Mouse (Mus musculus): Measurements from ENCODE around the gene Slc26a10. TPM values are rescaled to one million over a fixed set of nuclear protein-coding genes. Genes with fewer than 3 reads are reported as not detected.
A peak's percentile ranks its signal among the peaks of the same experiment; 100 is the strongest.

Gene Slc26a10
- polyA plus RNA-seq, 1 experiment from 2014 or later = 2.2 TPM

DNA sequence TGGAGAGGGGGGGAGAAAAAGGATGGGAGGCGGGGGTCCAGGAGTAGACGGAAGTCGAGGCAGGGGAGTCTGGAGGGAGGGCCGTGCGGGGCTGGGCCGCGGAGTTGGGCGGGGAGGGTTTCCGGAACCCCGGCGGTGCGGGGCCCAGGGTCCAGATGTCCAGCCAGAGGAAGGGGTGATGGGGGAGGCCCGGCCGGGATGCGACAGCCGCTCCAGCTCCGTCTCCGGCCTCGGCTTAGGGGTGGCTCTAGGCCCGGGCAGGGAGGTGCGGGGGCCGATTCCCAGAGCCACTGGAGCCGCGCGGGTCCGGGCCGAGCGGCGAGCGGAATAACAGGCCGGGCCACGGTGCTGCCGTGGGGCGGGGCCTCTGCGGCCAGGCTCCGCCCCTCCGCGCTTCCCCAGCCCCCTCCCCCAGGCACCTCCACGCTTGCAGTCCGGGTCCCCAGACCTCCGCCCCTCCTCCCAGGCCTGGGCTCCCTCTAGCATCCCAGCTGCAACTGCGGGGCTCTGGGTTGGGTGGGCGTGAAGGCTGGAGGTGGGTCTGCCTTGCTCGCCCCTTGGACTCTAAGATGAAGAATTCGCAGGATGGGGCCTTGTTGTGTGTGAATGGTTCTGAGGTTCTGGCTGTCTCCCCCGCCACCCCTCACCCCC, 8.1 kb upstream of the Slc26a10 start:
- no peaks in the 10 kb centered on the region for H3K9me3 ChIP-seq (replicated peaks)

DNA sequence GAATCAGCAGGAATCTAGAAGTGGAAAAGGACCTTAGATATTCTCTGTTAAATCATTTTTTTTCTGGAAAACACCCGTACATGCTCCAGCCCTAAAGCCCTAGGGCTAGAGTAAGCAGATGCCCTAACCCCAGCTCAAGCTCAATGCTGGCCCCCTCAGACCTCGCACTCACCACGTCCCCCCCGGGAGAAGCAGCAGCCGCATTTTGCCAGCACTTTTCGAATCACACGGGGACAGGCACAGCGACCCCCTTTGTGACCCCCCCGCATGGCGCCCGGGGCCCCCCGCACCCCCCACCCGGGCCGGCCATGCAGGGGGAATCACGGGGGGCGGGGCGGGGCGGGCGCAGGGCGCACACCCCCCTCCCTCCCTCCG, 7.6 kb upstream of the Slc26a10 start:
- peak overlapping the region; percentile 88 for H3K9ac ChIP-seq
- H3K9me3 ChIP-seq (replicated peaks) = no peaks in the 10 kb centered on the region
- H3K4me2 ChIP-seq (replicated peaks) = peak overlapping the region; percentile 96
- peaks cover 54% of the 10 kb centered on the region for H3K4me1 ChIP-seq
- peaks cover 15% of the 10 kb centered on the region; the same call in 1 of the 2 replicates for H3K36me3 ChIP-seq
- peak overlapping the region; percentile 87 for H3K27ac ChIP-seq
- peak; percentile 27; the same call in 1 of the 2 replicates for ATAC-seq (ENCODE audit: low FRiP score)
- WGBS = 2% methylated on average over 18 of the region's 21 CpGs
- H3K27me3 ChIP-seq = peaks cover 8% of the 10 kb centered on the region; the same call in 1 of the 2 replicates
- H3K4me3 ChIP-seq = peak overlapping the region; percentile 63

More for the DNA sequence above, 8.1 kb upstream of the Slc26a10 start:
- 0% methylated on average over 31 of the region's 46 CpGs for WGBS
- H3K4me3 ChIP-seq = peak overlapping the region; percentile 63
- peak overlapping the region; percentile 88 for H3K9ac ChIP-seq
- peak; percentile 86 for ATAC-seq (ENCODE audit: low FRiP score)
- H3K27ac ChIP-seq = peak overlapping the region; percentile 87
- H3K4me2 ChIP-seq (replicated peaks) = peak overlapping the region; percentile 96
- peaks cover 52% of the 10 kb centered on the region for H3K4me1 ChIP-seq
- peaks cover 20% of the 10 kb centered on the region; the same call in 1 of the 2 replicates for H3K36me3 ChIP-seq
- H3K27me3 ChIP-seq = 0 out of 2 replicates have a peak, but pooled peaks cover 6% of the 10 kb centered on the region

DNA sequence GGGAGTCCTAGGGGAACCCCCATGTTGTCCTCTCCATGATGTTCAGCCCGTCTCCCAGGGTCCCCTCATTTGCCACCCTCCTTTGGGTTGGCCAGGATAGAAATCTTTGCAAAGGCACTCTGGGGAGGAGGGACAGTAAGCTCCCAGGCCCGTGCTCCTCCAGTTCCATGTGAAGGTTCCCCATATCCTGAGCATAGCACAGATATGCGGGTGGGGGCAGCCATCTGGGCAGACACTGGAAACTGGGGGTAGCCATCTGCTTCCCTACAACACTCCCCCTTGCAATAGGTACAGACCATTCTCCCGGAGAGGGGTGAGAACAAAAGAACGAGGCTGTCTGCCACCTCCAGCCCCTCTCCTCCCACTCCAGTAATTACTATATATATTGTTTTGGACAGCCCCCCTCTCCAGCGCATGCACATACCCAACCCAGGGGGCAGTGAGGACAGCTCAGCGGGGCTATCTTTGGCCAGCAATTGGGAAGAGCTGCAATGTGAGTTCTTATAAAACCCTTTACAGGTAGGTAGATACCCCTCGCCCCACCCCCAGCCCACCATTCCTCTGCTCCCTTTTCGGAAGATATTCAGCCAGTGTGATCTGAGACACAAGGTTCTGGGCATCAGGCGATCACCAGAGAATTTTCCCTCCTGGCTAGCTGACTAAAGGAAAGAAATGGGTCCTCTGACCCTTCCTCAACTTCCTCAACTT, 7.1 kb upstream of the Slc26a10 start:
- peak overlapping the region; percentile 96 for H3K4me2 ChIP-seq (replicated peaks)
- H3K9ac ChIP-seq = peak overlapping the region; percentile 88
- peaks cover 14% of the 10 kb centered on the region; the same call in 1 of the 2 replicates for H3K36me3 ChIP-seq
- H3K9me3 ChIP-seq (replicated peaks) = no peaks in the 10 kb centered on the region
- H3K4me3 ChIP-seq = peak overlapping the region; percentile 63
- WGBS = 39% methylated on average over 10 of the region's 10 CpGs
- peaks cover 54% of the 10 kb centered on the region for H3K4me1 ChIP-seq
- peaks cover 9% of the 10 kb centered on the region; the same call in 1 of the 2 replicates for H3K27me3 ChIP-seq
- peak overlapping the region; percentile 87 for H3K27ac ChIP-seq
- 0 out of 2 replicates have a peak, but pooled peaks have one; percentile 1 for ATAC-seq (ENCODE audit: low FRiP score)

- peaks cover 54% of the 10 kb centered on the region for H3K4me1 ChIP-seq
- H3K27me3 ChIP-seq = peaks cover 17% of the 10 kb centered on the region
- WGBS = 78% methylated on average over 1 of the region's 1 CpGs
- H3K4me2 ChIP-seq (replicated peaks) = no peak overlapping the region
- no peaks in the 10 kb centered on the region for H3K9me3 ChIP-seq (replicated peaks)
- no peak overlapping the region for H3K9ac ChIP-seq
- H3K36me3 ChIP-seq = peaks cover 7% of the 10 kb centered on the region; the same call in 1 of the 2 replicates
- ATAC-seq (ENCODE audit: low FRiP score) = no peak
- no peak overlapping the region for H3K27ac ChIP-seq
- H3K4me3 ChIP-seq = no peak overlapping the region
Observed at GRCm38 (mm10) chr10:127186451-127186850, 6.0 kb upstream of the Slc26a10 start.

DNA sequence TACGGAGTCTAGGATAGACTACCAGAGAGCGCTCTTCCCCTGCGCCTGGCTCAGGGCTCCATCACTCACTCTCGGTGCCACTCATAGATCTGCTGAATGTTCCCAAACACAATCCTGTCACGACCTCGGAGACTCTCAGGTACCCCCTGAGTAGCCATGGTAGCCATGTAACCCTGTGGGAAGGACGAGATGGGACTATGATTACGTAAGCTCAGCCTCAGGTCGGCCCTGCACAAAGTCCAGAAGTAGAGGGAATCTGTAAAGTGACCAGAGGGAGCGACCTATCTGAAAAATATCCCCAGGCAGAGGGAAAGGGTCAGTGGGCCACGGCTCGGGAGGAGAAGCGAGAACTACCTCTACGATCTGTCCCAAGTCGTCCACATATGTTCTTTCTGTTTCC, 5.1 kb upstream of the Slc26a10 start:
- no peak overlapping the region for H3K9ac ChIP-seq
- H3K4me3 ChIP-seq = no peak overlapping the region
- no peak for ATAC-seq (ENCODE audit: low FRiP score)
- no peaks in the 10 kb centered on the region for H3K9me3 ChIP-seq (replicated peaks)
- peaks cover 51% of the 10 kb centered on the region for H3K4me1 ChIP-seq
- peaks cover 27% of the 10 kb centered on the region for H3K27me3 ChIP-seq
- WGBS = 85% methylated on average over 15 of the region's 15 CpGs
- H3K4me2 ChIP-seq (replicated peaks) = no peak overlapping the region
- H3K27ac ChIP-seq = no peak overlapping the region
- 0 out of 2 replicates have a peak, but pooled peaks cover 4% of the 10 kb centered on the region for H3K36me3 ChIP-seq

DNA sequence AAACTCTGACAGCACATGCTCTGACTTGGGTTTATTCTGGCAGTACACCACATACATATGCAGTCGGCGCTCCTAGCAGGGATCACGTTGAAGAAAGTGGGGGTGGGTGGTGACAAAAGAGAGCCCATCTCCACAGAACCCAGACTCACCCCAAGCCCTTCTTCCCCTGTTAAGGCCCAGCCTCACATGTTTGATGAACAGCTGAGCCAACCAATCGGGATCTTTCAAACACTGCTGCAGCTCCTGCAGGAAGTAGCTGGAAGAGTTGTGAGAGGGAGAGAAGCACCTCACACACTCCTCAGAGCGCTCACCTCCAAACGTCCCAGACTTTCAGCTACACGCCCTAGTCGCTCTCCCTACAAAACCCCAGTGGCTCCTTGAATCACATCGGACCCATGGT, 4.7 kb upstream of the Slc26a10 start:
- H3K27ac ChIP-seq = no peak overlapping the region
- no peak overlapping the region for H3K4me2 ChIP-seq (replicated peaks)
- peaks cover 51% of the 10 kb centered on the region for H3K4me1 ChIP-seq
- peaks cover 31% of the 10 kb centered on the region for H3K27me3 ChIP-seq
- no peaks in the 10 kb centered on the region for H3K9me3 ChIP-seq (replicated peaks)
- WGBS = 65% methylated on average over 9 of the region's 9 CpGs
- H3K4me3 ChIP-seq = no peak overlapping the region
- no peak for ATAC-seq (ENCODE audit: low FRiP score)
- H3K36me3 ChIP-seq = 0 out of 2 replicates have a peak, but pooled peaks cover 4% of the 10 kb centered on the region
- H3K9ac ChIP-seq = no peak overlapping the region

- Histone ChIP-seq H3K4me1 (peaks cover 43% of the 10 kb centered on the region), H3K4me3 (no peak overlapping the region), H3K9ac (no peak overlapping the region), H3K4me2 (replicated peaks) (peak overlapping the region; percentile 24), H3K27me3 (peaks cover 44% of the 10 kb centered on the region), H3K27ac (no peak overlapping the region), H3K36me3 (0 out of 2 replicates have a peak, but pooled peaks cover 4% of the 10 kb centered on the region), H3K9me3 (replicated peaks) (no peaks in the 10 kb centered on the region)
- WGBS = 17% methylated on average over 20 of the region's 20 CpGs
- no peak for ATAC-seq (ENCODE audit: low FRiP score)
Observed at GRCm38 (mm10) chr10:127183759-127184158, 3.3 kb upstream of the Slc26a10 start.

DNA sequence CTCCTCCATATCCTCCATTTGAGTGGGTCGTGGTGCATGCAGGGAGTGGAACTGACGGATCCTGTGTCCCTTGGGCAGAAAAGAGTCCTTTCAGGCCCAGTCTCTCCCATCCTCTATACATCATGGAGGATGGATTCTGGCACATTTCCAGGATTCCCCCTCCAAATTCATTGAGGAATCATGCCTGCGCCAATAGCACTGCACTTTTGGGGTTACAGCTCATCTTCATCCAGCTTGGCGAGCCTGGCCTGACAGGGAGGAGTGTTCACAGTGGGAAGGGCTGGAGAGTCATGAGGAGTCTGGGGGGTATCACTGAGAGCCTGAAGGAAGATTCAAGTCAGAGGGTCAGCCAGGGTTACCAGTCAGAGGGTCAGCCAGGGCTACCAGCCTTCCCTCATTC, 2.2 kb upstream of the Slc26a10 start:
- peaks cover 46% of the 10 kb centered on the region for H3K4me1 ChIP-seq
- H3K27me3 ChIP-seq = peaks cover 55% of the 10 kb centered on the region
- 0 out of 2 replicates have a peak, but pooled peaks cover 4% of the 10 kb centered on the region for H3K36me3 ChIP-seq
- H3K9ac ChIP-seq = 0 out of 2 replicates have a peak overlapping the region, but pooled peaks have one; percentile 28
- H3K9me3 ChIP-seq (replicated peaks) = no peaks in the 10 kb centered on the region
- no peak for ATAC-seq (ENCODE audit: low FRiP score)
- 85% methylated on average over 4 of the region's 4 CpGs for WGBS
- H3K27ac ChIP-seq = no peak overlapping the region
- H3K4me2 ChIP-seq (replicated peaks) = no peak overlapping the region
- no peak overlapping the region for H3K4me3 ChIP-seq

GRCm38 (mm10) chr10:127181566-127181965, 1.1 kb upstream of the Slc26a10 start:
- Histone ChIP-seq H3K27ac (no peak overlapping the region), H3K9me3 (replicated peaks) (no peaks in the 10 kb centered on the region), H3K27me3 (peaks cover 66% of the 10 kb centered on the region), H3K9ac (no peak overlapping the region), H3K4me2 (replicated peaks) (no peak overlapping the region), H3K4me1 (peaks cover 41% of the 10 kb centered on the region), H3K4me3 (no peak overlapping the region), H3K36me3 (0 out of 2 replicates have a peak, but pooled peaks cover 4% of the 10 kb centered on the region)
- 72% methylated on average over 6 of the region's 6 CpGs for whole genome bisulfite sequencing
- ATAC-seq (ENCODE audit: low FRiP score) = no peak

- WGBS = 11% methylated on average over 3 of the region's 3 CpGs
- Histone ChIP-seq H3K36me3 (0 out of 2 replicates have a peak, but pooled peaks cover 2% of the 10 kb centered on the region), H3K27me3 (peaks cover 74% of the 10 kb centered on the region), H3K9me3 (replicated peaks) (no peaks in the 10 kb centered on the region), H3K27ac (no peak overlapping the region), H3K4me2 (replicated peaks) (no peak overlapping the region), H3K4me3 (0 out of 2 replicates have a peak overlapping the region, but pooled peaks have one; percentile 21), H3K4me1 (peaks cover 41% of the 10 kb centered on the region), H3K9ac (no peak overlapping the region)
- no peak for ATAC-seq (ENCODE audit: low FRiP score)
Observed at GRCm38 (mm10) chr10:127180695-127181047, 226 bp upstream of the Slc26a10 start.

GRCm38 (mm10) chr10:127178286-127179027, 2.0 kb downstream of the Slc26a10 start:
- H3K4me1 ChIP-seq = peaks cover 24% of the 10 kb centered on the region
- H3K27ac ChIP-seq = no peak overlapping the region
- 0 out of 2 replicates have a peak, but pooled peaks cover 6% of the 10 kb centered on the region for H3K36me3 ChIP-seq
- peak overlapping the region; percentile 46 for H3K4me2 ChIP-seq (replicated peaks)
- no peak for ATAC-seq (ENCODE audit: low FRiP score)
- WGBS = 4% methylated on average over 41 of the region's 41 CpGs
- no peaks in the 10 kb centered on the region for H3K9me3 ChIP-seq (replicated peaks)
- no peak overlapping the region for H3K9ac ChIP-seq
- H3K4me3 ChIP-seq = peak overlapping the region; percentile 20
- peaks cover 84% of the 10 kb centered on the region for H3K27me3 ChIP-seq

DNA sequence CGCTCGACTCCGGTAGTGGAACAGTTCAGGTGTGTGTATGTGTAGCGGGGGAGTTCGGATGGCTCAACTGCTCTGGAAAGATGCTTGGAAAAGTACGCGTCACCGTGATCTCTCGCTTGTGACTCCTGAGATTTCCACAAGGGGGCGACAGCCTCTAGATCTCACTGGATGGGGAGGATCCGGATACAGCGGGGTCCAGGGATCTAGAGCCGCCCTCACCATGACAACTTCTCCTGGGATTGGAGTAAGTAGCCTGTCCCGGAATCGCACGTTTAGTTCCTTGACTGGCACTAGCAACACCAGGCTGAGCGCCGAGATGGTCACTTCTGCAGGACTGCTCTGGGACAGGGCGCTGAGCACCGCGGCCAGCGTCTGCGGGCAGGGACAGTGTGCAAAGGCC, 2.7 kb downstream of the Slc26a10 start:
- Histone ChIP-seq H3K9ac (no peak overlapping the region), H3K27me3 (peaks cover 88% of the 10 kb centered on the region), H3K4me3 (peak overlapping the region; percentile 20), H3K4me2 (replicated peaks) (peak overlapping the region; percentile 46), H3K36me3 (0 out of 2 replicates have a peak, but pooled peaks cover 6% of the 10 kb centered on the region), H3K4me1 (peaks cover 23% of the 10 kb centered on the region), H3K9me3 (replicated peaks) (no peaks in the 10 kb centered on the region), H3K27ac (no peak overlapping the region)
- 1% methylated on average over 23 of the region's 23 CpGs for WGBS
- ATAC-seq (ENCODE audit: low FRiP score) = peak; percentile 48
